17 mouse cellular contexts compared by ENCODE assay signal in the genomic region with DNA sequence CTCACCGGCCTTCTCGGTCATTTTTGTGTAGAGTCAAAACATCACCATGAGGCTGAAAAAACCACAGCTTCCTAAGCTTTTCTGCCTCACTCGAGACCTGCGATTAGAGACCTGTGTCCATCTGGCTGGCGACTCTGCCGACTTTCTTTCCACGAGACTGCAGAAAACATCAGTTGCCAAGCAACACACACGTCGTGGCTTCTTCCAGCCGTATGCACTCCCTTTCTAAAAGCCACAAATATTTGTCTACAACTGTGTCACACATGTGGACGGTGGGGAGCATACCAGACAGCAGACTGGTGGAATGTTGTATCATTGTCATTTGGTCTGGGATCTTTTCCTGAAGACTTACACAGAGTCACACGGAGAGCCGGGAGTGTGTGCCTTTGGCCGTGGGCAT.
DNase-seq lines count a peak whose midpoint lies in the region; ATAC-seq and TF ChIP-seq lines count a peak whose summit lies in the region.
"Had no signal": no experiment of that assay in that cellular context is flagged by ENCODE, and none has a peak within 500 bp of the region (broad histone marks: within the 10 kb centered on the region; RNA-seq: fewer than 3 reads in every experiment).

No protein-coding gene starts in this region.

- no peaks in the 10 kb centered on the region for H3K36me3 ChIP-seq in hindbrain, postnatal 0 days (ENCODE audit: insufficient read depth, low read length)
- no peaks in the 10 kb centered on the region for H3K36me3 ChIP-seq in hindbrain, embryonic 11.5 days (ENCODE audit: control insufficient read depth, insufficient read depth, low read length)
- peaks cover 10% of the 10 kb centered on the region; the same call in 1 of the 2 replicates for H3K36me3 ChIP-seq in midbrain, postnatal 0 days (ENCODE audit: insufficient read depth, low read length)

- H3K27me3 ChIP-seq in hindbrain, postnatal 0 days (ENCODE audit: insufficient read depth, low read length): no peaks in the 10 kb centered on the region
- no peaks in the 10 kb centered on the region for H3K27me3 ChIP-seq in hindbrain, embryonic 11.5 days (ENCODE audit: control insufficient read depth, insufficient read depth, low read length)
- no peaks in the 10 kb centered on the region for H3K27me3 ChIP-seq in Patski
- H3K27me3 ChIP-seq in midbrain, postnatal 0 days (ENCODE audit: insufficient read depth, low read length): no peaks in the 10 kb centered on the region

- CTCF ChIA-PET in Patski (lab: Charles Lee): no interaction called here

- peak; percentile 66 for DNase-seq in hindbrain, postnatal 0 days (ENCODE audit: low spot score)
- DNase-seq in hindbrain, embryonic 11.5 days (ENCODE audit: low spot score): no peak
- DNase-seq in Patski (ENCODE audit: low read depth, low spot score): peak; percentile 42
- peak; percentile 65 for DNase-seq in fibroblast of lung, adult 2 months (ENCODE audit: low read depth)
- DNase-seq in midbrain, postnatal 0 days (ENCODE audit: low spot score): peak; percentile 51
- no peak for DNase-seq in gastrocnemius, postnatal 14 days
- no peak for DNase-seq in left cerebral cortex, postnatal 36 days (ENCODE audit: low spot score in 2 of 2)
- DNase-seq in thymus, postnatal 4 days: no peak
- DNase-seq: adrenal gland, postnatal 36 days; heart, adult 2 months; kidney, postnatal 10 days; right cerebral cortex, postnatal 14 days; thymus, postnatal 25 days had no signal

- in situ Hi-C loops in Patski (cut with MboI; ENCODE audit: low pct_unique_long_range_greater_than_20kb): no loop called here

- ATAC-seq in hindbrain, postnatal 0 days: peak; percentile 16; the same call in 1 of the 2 replicates
- no peak for ATAC-seq in hindbrain, embryonic 11.5 days (ENCODE audit: low FRiP score)
- no peak for ATAC-seq in Patski
- ATAC-seq in midbrain, postnatal 0 days (ENCODE audit: low FRiP score): no peak
- ATAC-seq: forebrain, embryonic 13.5 days; inflammation-experienced regulatory T-cells, adult 6 months had no signal

- no peaks in the 10 kb centered on the region; the same call in 1 of the 2 replicates for H3K4me1 ChIP-seq in hindbrain, postnatal 0 days (ENCODE audit: insufficient read depth, low read length)
- H3K4me1 ChIP-seq in hindbrain, embryonic 11.5 days (replicated peaks; ENCODE audit: control insufficient read depth, insufficient read depth, low read length): no peaks in the 10 kb centered on the region
- peaks cover 5% of the 10 kb centered on the region for H3K4me1 ChIP-seq in midbrain, postnatal 0 days (ENCODE audit: insufficient read depth, low read length)

- peak overlapping the region; percentile 37; the same call in 1 of the 2 replicates for H3K27ac ChIP-seq in hindbrain, postnatal 0 days
- H3K27ac ChIP-seq in hindbrain, embryonic 11.5 days (ENCODE audit: low read depth, low read length): no peak overlapping the region
- H3K27ac ChIP-seq in midbrain, postnatal 0 days (ENCODE audit: low read depth, low read length): no peak overlapping the region
- H3K27ac ChIP-seq: embryonic facial prominence, embryonic 15.5 days; forebrain, embryonic 13.5 days; heart, adult 2 months; liver, embryonic 14.5 days had no signal

- no peak for TF ChIP-seq CTCF in hindbrain, postnatal 0 days (IDR thresholded peaks at IDR 0.05; ENCODE audit: low read depth)
- no peak for TF ChIP-seq CTCF in Patski (IDR thresholded peaks at IDR 0.05)
- no peak for TF ChIP-seq CTCF in midbrain, postnatal 0 days (IDR thresholded peaks at IDR 0.05)

- POLR2A ChIA-PET in Patski (lab: Charles Lee): no interaction called here

- H3K9ac ChIP-seq in hindbrain, postnatal 0 days (replicated peaks; ENCODE audit: low read length): no peak overlapping the region
- no peak overlapping the region for H3K9ac ChIP-seq in hindbrain, embryonic 11.5 days (ENCODE audit: low read depth, low read length)
- no peak overlapping the region for H3K9ac ChIP-seq in midbrain, postnatal 0 days (replicated peaks; ENCODE audit: low read length, poor library complexity, severe bottlenecking)
- H3K9ac ChIP-seq: embryonic facial prominence, embryonic 15.5 days; forebrain, embryonic 13.5 days; liver, embryonic 14.5 days had no signal

- H3K9me3 ChIP-seq in hindbrain, postnatal 0 days (ENCODE audit: low read length): no peaks in the 10 kb centered on the region
- H3K9me3 ChIP-seq in hindbrain, embryonic 11.5 days (ENCODE audit: control insufficient read depth, low read length): no peaks in the 10 kb centered on the region
- H3K9me3 ChIP-seq in midbrain, postnatal 0 days (ENCODE audit: low read length): no peaks in the 10 kb centered on the region
- H3K9me3 ChIP-seq: embryonic facial prominence, embryonic 15.5 days; forebrain, embryonic 13.5 days had no signal

- intact Hi-C loops in gastrocnemius, postnatal 14 days (cut with DNase I; ENCODE audit: low total_unique reads): no loop called here
- intact Hi-C loops in left cerebral cortex, postnatal 36 days (cut with DNase I): no loop called here

- H3K4me2 ChIP-seq in hindbrain, postnatal 0 days (ENCODE audit: low read depth, low read length): no peak overlapping the region
- no peak overlapping the region for H3K4me2 ChIP-seq in hindbrain, embryonic 11.5 days (replicated peaks; ENCODE audit: low read depth, low read length)
- H3K4me2 ChIP-seq in midbrain, postnatal 0 days (ENCODE audit: low read depth, low read length, poor library complexity, severe bottlenecking): no peak overlapping the region
- H3K4me2 ChIP-seq: embryonic facial prominence, embryonic 15.5 days; forebrain, embryonic 13.5 days had no signal

- 30% methylated on average over 14 of the region's 14 CpGs for WGBS in hindbrain, postnatal 0 days
- 69% methylated on average over 14 of the region's 14 CpGs for WGBS in hindbrain, embryonic 11.5 days
- WGBS in midbrain, postnatal 0 days: 47% methylated on average over 14 of the region's 14 CpGs

- no peak overlapping the region for H3K4me3 ChIP-seq in hindbrain, postnatal 0 days (ENCODE audit: low read length)
- H3K4me3 ChIP-seq in hindbrain, embryonic 11.5 days (ENCODE audit: low read depth, low read length): no peak overlapping the region
- no peak overlapping the region for H3K4me3 ChIP-seq in midbrain, postnatal 0 days (ENCODE audit: low read depth, low read length)
- H3K4me3 ChIP-seq: embryonic facial prominence, embryonic 15.5 days; forebrain, embryonic 13.5 days; heart, adult 2 months had no signal

Comparison
In these comparisons a context has a peak if more than half of its experiments do, and no peak if none do; other contexts are left out.
1. DNase-seq: peak in hindbrain, postnatal 0 days (single experiment), Patski (single experiment), fibroblast of lung, adult 2 months (single experiment) and midbrain, postnatal 0 days (single experiment); none in hindbrain, embryonic 11.5 days (single experiment), gastrocnemius, postnatal 14 days (single experiment), left cerebral cortex, postnatal 36 days (0 of 2) and thymus, postnatal 4 days (single experiment).